10 mouse cellular contexts compared by ENCODE assay signal in genomic region chr10:76326304-76327006, GRCm38 (mm10). TPM values are rescaled to one million over a fixed set of nuclear protein-coding genes. Genes with fewer than 3 reads are reported as not detected.
DNase-seq lines count a peak whose midpoint lies in the region; ATAC-seq and TF ChIP-seq lines count a peak whose summit lies in the region.
"Had no signal": no experiment of that assay in that cellular context is flagged by ENCODE, and none has a peak within 500 bp of the region (broad histone marks: within the 10 kb centered on the region; RNA-seq: fewer than 3 reads in every experiment).

No protein-coding gene starts in this region.

- H3K36me3 ChIP-seq in forebrain, embryonic 14.5 days (ENCODE audit: control insufficient read depth, insufficient read depth, low read length): no peaks in the 10 kb centered on the region
- H3K36me3 ChIP-seq in forebrain, embryonic 13.5 days (ENCODE audit: poor library complexity, severe bottlenecking): no peaks in the 10 kb centered on the region
- peaks cover 8% of the 10 kb centered on the region; the same call in 1 of the 2 replicates for H3K36me3 ChIP-seq in limb, embryonic 14.5 days (ENCODE audit: control insufficient read depth, insufficient read depth, low read length)
- H3K36me3 ChIP-seq in stomach, embryonic 16.5 days (ENCODE audit: control insufficient read depth, insufficient read depth, low read length): no peaks in the 10 kb centered on the region
- H3K36me3 ChIP-seq: heart, embryonic 15.5 days had no signal

- peak; percentile 33 for DNase-seq in forebrain, embryonic 14.5 days (ENCODE audit: low spot score)
- DNase-seq in ovary, postnatal 36 days (ENCODE audit: low spot score): peak; percentile 34
- no peak for DNase-seq in ovary, adult 18-20 months (ENCODE audit: low spot score)
- DNase-seq in brain, embryonic 14.5 days (ENCODE audit: low read depth): peak; percentile 28
- DNase-seq in limb, embryonic 14.5 days (ENCODE audit: low spot score): peak; percentile 38
- DNase-seq in layer of hippocampus, adult 11-12 months (ENCODE audit: low spot score): no peak

- H3K27ac ChIP-seq in forebrain, embryonic 14.5 days (ENCODE audit: low read depth, low read length): no peak overlapping the region
- no peak overlapping the region for H3K27ac ChIP-seq in forebrain, embryonic 13.5 days
- no peak overlapping the region for H3K27ac ChIP-seq in limb, embryonic 14.5 days (replicated peaks; ENCODE audit: low read depth, low read length)
- H3K27ac ChIP-seq in stomach, embryonic 16.5 days (ENCODE audit: low read length): no peak overlapping the region
- H3K27ac ChIP-seq: heart, embryonic 15.5 days had no signal

- no peak overlapping the region for H3K4me2 ChIP-seq in forebrain, embryonic 14.5 days (ENCODE audit: low read length)
- H3K4me2 ChIP-seq in forebrain, embryonic 13.5 days: no peak overlapping the region
- H3K4me2 ChIP-seq in limb, embryonic 14.5 days (replicated peaks; ENCODE audit: low read depth, low read length, severe bottlenecking): no peak overlapping the region
- H3K4me2 ChIP-seq in stomach, embryonic 16.5 days (ENCODE audit: low read depth, low read length): no peak overlapping the region
- H3K4me2 ChIP-seq: heart, embryonic 15.5 days had no signal

- 71% methylated on average over 6 of the region's 6 CpGs for WGBS in forebrain, embryonic 14.5 days
- 83% methylated on average over 6 of the region's 6 CpGs for WGBS in forebrain, embryonic 13.5 days
- 73% methylated on average over 6 of the region's 6 CpGs for WGBS in limb, embryonic 14.5 days
- 72% methylated on average over 6 of the region's 6 CpGs for WGBS in stomach, embryonic 16.5 days

- peak; percentile 35; the same call in 1 of the 2 replicates for TF ChIP-seq CTCF in brain, embryonic 14.5 days (IDR thresholded peaks at IDR 0.05; ENCODE audit: borderline replicate concordance, extremely low read depth, insufficient read depth, insufficient read length)

- TF ChIP-seq POLR2A in brain, embryonic 14.5 days (IDR thresholded peaks at IDR 0.05; ENCODE audit: borderline replicate concordance, extremely low read depth, insufficient read depth, insufficient read length, poor library complexity, severe bottlenecking): no peak
- no peak for TF ChIP-seq POLR2A in limb, embryonic 14.5 days (IDR thresholded peaks at IDR 0.05; ENCODE audit: borderline replicate concordance, extremely low read depth, insufficient read depth, insufficient read length)

- H3K9ac ChIP-seq in forebrain, embryonic 14.5 days (ENCODE audit: low read length): no peak overlapping the region
- H3K9ac ChIP-seq in forebrain, embryonic 13.5 days: no peak overlapping the region
- H3K9ac ChIP-seq in limb, embryonic 14.5 days (ENCODE audit: low read depth, low read length, severe bottlenecking): no peak overlapping the region
- H3K9ac ChIP-seq in stomach, embryonic 16.5 days (ENCODE audit: low read length): no peak overlapping the region
- H3K9ac ChIP-seq: heart, embryonic 15.5 days had no signal

- no peak for ATAC-seq in forebrain, embryonic 14.5 days
- no peak for ATAC-seq in forebrain, embryonic 13.5 days
- no peak for ATAC-seq in limb, embryonic 14.5 days (ENCODE audit: low FRiP score, low read depth)
- ATAC-seq in stomach, embryonic 16.5 days (ENCODE audit: insufficient read depth, low FRiP score): 0 out of 2 replicates have a peak, but pooled peaks have one; percentile 33

- H3K4me1 ChIP-seq in forebrain, embryonic 14.5 days (ENCODE audit: control insufficient read depth, insufficient read depth, low read length): no peaks in the 10 kb centered on the region
- H3K4me1 ChIP-seq in forebrain, embryonic 13.5 days: no peaks in the 10 kb centered on the region
- H3K4me1 ChIP-seq in limb, embryonic 14.5 days (ENCODE audit: control insufficient read depth, insufficient read depth, low read length): no peaks in the 10 kb centered on the region
- no peaks in the 10 kb centered on the region for H3K4me1 ChIP-seq in stomach, embryonic 16.5 days (ENCODE audit: control insufficient read depth, insufficient read depth, low read length)

- no peaks in the 10 kb centered on the region for H3K9me3 ChIP-seq in forebrain, embryonic 14.5 days (replicated peaks; ENCODE audit: control insufficient read depth, low read length)
- H3K9me3 ChIP-seq in forebrain, embryonic 13.5 days (replicated peaks): no peaks in the 10 kb centered on the region
- H3K9me3 ChIP-seq in limb, embryonic 14.5 days (ENCODE audit: control insufficient read depth, low read length): no peaks in the 10 kb centered on the region
- H3K9me3 ChIP-seq in stomach, embryonic 16.5 days (replicated peaks; ENCODE audit: control insufficient read depth, low read length): no peaks in the 10 kb centered on the region
- H3K9me3 ChIP-seq: heart, embryonic 15.5 days had no signal

- H3K27me3 ChIP-seq in forebrain, embryonic 14.5 days (replicated peaks; ENCODE audit: control insufficient read depth, insufficient read depth, low read length): no peaks in the 10 kb centered on the region
- no peaks in the 10 kb centered on the region for H3K27me3 ChIP-seq in forebrain, embryonic 13.5 days
- no peaks in the 10 kb centered on the region for H3K27me3 ChIP-seq in limb, embryonic 14.5 days (ENCODE audit: control insufficient read depth, insufficient read depth, low read length)
- H3K27me3 ChIP-seq in stomach, embryonic 16.5 days (ENCODE audit: control insufficient read depth, insufficient read depth, low read length): no peaks in the 10 kb centered on the region
- H3K27me3 ChIP-seq: heart, embryonic 15.5 days had no signal

- no peak overlapping the region for H3K4me3 ChIP-seq in forebrain, embryonic 14.5 days (ENCODE audit: low read depth, low read length)
- H3K4me3 ChIP-seq in forebrain, embryonic 13.5 days: no peak overlapping the region
- no peak overlapping the region for H3K4me3 ChIP-seq in limb, embryonic 14.5 days (replicated peaks; ENCODE audit: low read length)
- H3K4me3 ChIP-seq in stomach, embryonic 16.5 days (replicated peaks; ENCODE audit: low read length): no peak overlapping the region
- H3K4me3 ChIP-seq: heart, embryonic 15.5 days; myocyte had no signal

RNA-seq across cellular contexts. Expression of gene Dip2a, which starts 18.6 kb away (rescaled TPM):
- polyA plus RNA-seq in forebrain, embryonic 14.5 days (2014; fragmentation: Nextera tagmentation; extraction: Ambion mirVana): 5.6 and 6.9 TPM in 2 replicates
- polyA plus RNA-seq in forebrain, embryonic 13.5 days (2015; fragmentation: Nextera tagmentation; extraction: Ambion mirVana): 10.2 and 10.4 TPM in 2 replicates
- polyA plus RNA-seq in brain, embryonic 14.5 days (2012; rRNA removed): 38.3 and 43.2 TPM in 2 replicates
- 32.2 and 37.1 TPM in 2 replicates for polyA plus RNA-seq in limb, embryonic 14.5 days (2012; rRNA removed)
- polyA plus RNA-seq in limb, embryonic 14.5 days (2014; fragmentation: Nextera tagmentation; extraction: Ambion mirVana): 8.3 TPM in 2 replicates
- polyA plus RNA-seq in stomach, embryonic 16.5 days (2015; fragmentation: Nextera tagmentation; extraction: Ambion mirVana): 10.0 and 10.2 TPM in 2 replicates

Comparison
In these comparisons a context has a peak if more than half of its experiments do, and no peak if none do; other contexts are left out.
1. DNase-seq: peak in forebrain, embryonic 14.5 days (single experiment), ovary, postnatal 36 days (single experiment), brain, embryonic 14.5 days (single experiment) and limb, embryonic 14.5 days (single experiment); none in ovary, adult 18-20 months (single experiment) and layer of hippocampus, adult 11-12 months (single experiment).